Mouse (Mus musculus) liver, embryonic 14 days (tissue): ENCODE data around the gene Hdac8. TPM values are rescaled to one million over a fixed set of nuclear protein-coding genes. Genes with fewer than 3 reads are reported as not detected.

ENCODE experiments used
- polyA plus RNA-seq: library from polyadenylated mRNA; depleted of rRNA; stranded (reverse); fragments of >200 nt; gene quantifications from 2 replicates; pipeline ENCODE4 v1.2.3, GENCODE M21; 2012; rRNA removed

Gene Hdac8
- polyA plus RNA-seq: 2.0 and 2.4 TPM in 2 replicates

GRCm38 (mm10) chrX:102504644-102505481, at the start of gene Hdac8:
Gene Hdac8, minus strand, starts transcription at chrX:102505359.

GRCm38 (mm10) chrX:102251937-102252860, 253.0 kb downstream of the Hdac8 start, which contains the start of gene Cited1:
Gene Cited1, minus strand, starts transcription at chrX:102252181.

Other genes starting within 250 kb of the Hdac8 start
- gene Phka1, start 138.9 kb upstream of the Hdac8 start, polyA plus RNA-seq: 0.78 and 0.85 TPM in 2 replicates
- not detected in 2 replicates for gene Gm3880, start 181.6 kb upstream of the Hdac8 start, polyA plus RNA-seq
- gene Gm9112, start 202.3 kb upstream of the Hdac8 start, polyA plus RNA-seq: not detected in 2 replicates
- gene Dmrtc1b, start 202.5 kb upstream of the Hdac8 start, polyA plus RNA-seq: not detected in 2 replicates